Mouse (Mus musculus) hindbrain, postnatal 0 days (tissue): ENCODE measurements around the gene Epn2. TPM values are rescaled to one million over a fixed set of nuclear protein-coding genes. Genes with fewer than 3 reads are reported as not detected.

Experiments used
- ATAC-seq: fragments of 200-750 bp; cut with Nextera tagmentation; 2 replicates; pipeline ENCODE4 v1.8.0; 2017; ENCODE audit warnings: mild to moderate bottlenecking, moderate TSS enrichment, moderate library complexity
- DNase-seq: peaks from one replicate; pipeline ENCODE4 v3.0.0-alpha.2; 2015; ENCODE audit warnings: low spot score
- H3K27ac ChIP-seq: fragments of 300-500 bp; sonication (generic); 2 replicates; pipeline ENCODE4 v1.5.1; 2014; ENCODE audit warnings: mild to moderate bottlenecking
- H3K27me3 ChIP-seq: fragments of 300-500 bp; sonication (generic); 2 replicates; pipeline ENCODE4 v1.6.1; 2014; ENCODE audit warnings: low read length, mixed read lengths; ENCODE audit not compliant: insufficient read depth
- H3K36me3 ChIP-seq: fragments of 300-500 bp; sonication (generic); 2 replicates; pipeline ENCODE4 v1.6.1; 2014; ENCODE audit warnings: low read length, mixed read lengths; ENCODE audit not compliant: insufficient read depth
- H3K4me1 ChIP-seq: fragments of 300-500 bp; sonication (generic); 2 replicates; pipeline ENCODE4 v1.6.1; 2014; ENCODE audit warnings: antibody characterized with exemption, low read length, mixed read lengths; ENCODE audit not compliant: insufficient read depth
- H3K4me2 ChIP-seq: fragments of 300-500 bp; sonication (generic); 2 replicates; pipeline ENCODE4 v1.6.1; 2014; ENCODE audit warnings: low read depth, mild to moderate bottlenecking, low read length, moderate library complexity, mixed read lengths
- H3K4me3 ChIP-seq: fragments of 300-500 bp; sonication (generic); 2 replicates; pipeline ENCODE4 v1.5.1; 2014; ENCODE audit warnings: low read length
- H3K9ac ChIP-seq: fragments of 300-500 bp; sonication (generic); replicated peaks from 2 replicates; pipeline ENCODE4 v1.6.1; 2014; ENCODE audit warnings: mild to moderate bottlenecking, low read length, moderate library complexity, mixed read lengths
- H3K9me3 ChIP-seq: fragments of 300-500 bp; sonication (generic); 2 replicates; pipeline ENCODE4 v1.6.1; 2016; ENCODE audit warnings: low read length, mixed read lengths
- CTCF ChIP-seq: IDR thresholded peaks from 2 replicates; pipeline ENCODE4 v1.5.1; 2016; ENCODE audit warnings: antibody characterized with exemption, control low read depth, low read depth
- WGBS: fragments of 180-500 bp; shearing (Covaris S2); extraction: QIAGEN DNeasy Blood & Tissue Kit; methylation state at CpG from one replicate; pipeline ENCODE4 v1.1.7; 2014; 5-methylcytosine and 5-hydroxymethylcytosine counted together
- polyA plus RNA-seq: library from polyadenylated mRNA; unstranded; fragments of >200 nt; fragmentation: Nextera tagmentation; extraction: Ambion mirVana; gene quantifications from 2 replicates; pipeline ENCODE4 v1.2.1, GENCODE M21; 2015
- total RNA-seq: library from RNA; depleted of rRNA; stranded (reverse); fragments of >200 nt; gene quantifications from 2 replicates; pipeline ENCODE4 v1.2.3, GENCODE M21; 2014

Gene Epn2
- total and polyA plus RNA-seq, 2 experiments from 2014 or later: 56.1 to 84.2 TPM

GRCm38 (mm10) chr11:61564566-61564965 lies 14.9 kb downstream of the Epn2 start:
- H3K9me3 ChIP-seq: no peaks in the 10 kb centered on the region
- no peak overlapping the region for H3K27ac ChIP-seq
- H3K4me1 ChIP-seq: peaks cover 6% of the 10 kb centered on the region; the same call in 1 of the 2 replicates
- H3K9ac ChIP-seq: no peak overlapping the region
- TF ChIP-seq CTCF: no peak
- H3K4me3 ChIP-seq: no peak overlapping the region
- no peak for ATAC-seq
- no peaks in the 10 kb centered on the region for H3K27me3 ChIP-seq
- WGBS: 70% methylated on average over 2 of the region's 2 CpGs
- DNase-seq: peak; percentile 55
- no peak overlapping the region for H3K4me2 ChIP-seq
- H3K36me3 ChIP-seq: no peaks in the 10 kb centered on the region

GRCm38 (mm10) chr11:61563939-61564338 lies 15.5 kb downstream of the Epn2 start:
- no peak for DNase-seq
- no peak for TF ChIP-seq CTCF
- 87% methylated on average over 4 of the region's 4 CpGs for WGBS
- Histone ChIP-seq H3K9me3 (no peaks in the 10 kb centered on the region), H3K27me3 (no peaks in the 10 kb centered on the region), H3K4me1 (peaks cover 6% of the 10 kb centered on the region; the same call in 1 of the 2 replicates), H3K9ac (no peak overlapping the region), H3K4me3 (no peak overlapping the region), H3K36me3 (no peaks in the 10 kb centered on the region), H3K27ac (no peak overlapping the region), H3K4me2 (no peak overlapping the region)
- no peak for ATAC-seq

- DNase-seq (no peak), ATAC-seq (no peak)
- no peak overlapping the region for H3K4me2 ChIP-seq
- peaks cover 6% of the 10 kb centered on the region; the same call in 1 of the 2 replicates for H3K4me1 ChIP-seq
- no peak overlapping the region for H3K9ac ChIP-seq
- H3K27me3 ChIP-seq: no peaks in the 10 kb centered on the region
- no peaks in the 10 kb centered on the region for H3K36me3 ChIP-seq
- no peaks in the 10 kb centered on the region for H3K9me3 ChIP-seq
- WGBS: 59% methylated on average over 5 of the region's 5 CpGs
- no peak for TF ChIP-seq CTCF
- no peak overlapping the region for H3K27ac ChIP-seq
- H3K4me3 ChIP-seq: no peak overlapping the region
Observed at GRCm38 (mm10) chr11:61562421-61562820, 17.1 kb downstream of the Epn2 start.

- Histone ChIP-seq H3K9ac (no peak overlapping the region), H3K4me2 (no peak overlapping the region), H3K27me3 (no peaks in the 10 kb centered on the region), H3K4me1 (peaks cover 6% of the 10 kb centered on the region; the same call in 1 of the 2 replicates), H3K27ac (no peak overlapping the region), H3K36me3 (no peaks in the 10 kb centered on the region), H3K9me3 (no peaks in the 10 kb centered on the region), H3K4me3 (no peak overlapping the region)
- 91% methylated on average over 5 of the region's 5 CpGs for WGBS
- DNase-seq: no peak
- ATAC-seq: no peak
- no peak for TF ChIP-seq CTCF
Observed at GRCm38 (mm10) chr11:61559572-61559971, 19.9 kb downstream of the Epn2 start.

GRCm38 (mm10) chr11:61553015-61553754 lies 26.3 kb downstream of the Epn2 start:
- H3K9ac ChIP-seq: no peak overlapping the region
- H3K36me3 ChIP-seq: no peaks in the 10 kb centered on the region
- 0 out of 2 replicates have a peak overlapping the region, but pooled peaks have one; percentile 32 for H3K27ac ChIP-seq
- H3K4me2 ChIP-seq: no peak overlapping the region
- DNase-seq: no peak
- peaks cover 9% of the 10 kb centered on the region; the same call in 1 of the 2 replicates for H3K4me1 ChIP-seq
- no peak overlapping the region for H3K4me3 ChIP-seq
- H3K27me3 ChIP-seq: no peaks in the 10 kb centered on the region
- no peak for ATAC-seq
- no peak for TF ChIP-seq CTCF
- 61% methylated on average over 3 of the region's 3 CpGs for WGBS
- no peaks in the 10 kb centered on the region for H3K9me3 ChIP-seq

- Histone ChIP-seq H3K27ac (no peak overlapping the region), H3K4me3 (no peak overlapping the region), H3K27me3 (no peaks in the 10 kb centered on the region), H3K36me3 (peaks cover 8% of the 10 kb centered on the region), H3K4me2 (no peak overlapping the region), H3K9me3 (no peaks in the 10 kb centered on the region), H3K9ac (no peak overlapping the region), H3K4me1 (peaks cover 9% of the 10 kb centered on the region; the same call in 1 of the 2 replicates)
- ATAC-seq (no peak), DNase-seq (no peak)
- no peak for TF ChIP-seq CTCF
Observed at GRCm38 (mm10) chr11:61550631-61551030, 28.9 kb downstream of the Epn2 start.

- no peak for DNase-seq
- no peak overlapping the region for H3K4me3 ChIP-seq
- H3K9me3 ChIP-seq: no peaks in the 10 kb centered on the region
- no peak overlapping the region for H3K4me2 ChIP-seq
- ATAC-seq: no peak
- no peaks in the 10 kb centered on the region for H3K27me3 ChIP-seq
- H3K4me1 ChIP-seq: peaks cover under 1% of the 10 kb centered on the region; the same call in 1 of the 2 replicates
- no peak overlapping the region for H3K27ac ChIP-seq
- no peak for TF ChIP-seq CTCF
- H3K9ac ChIP-seq: no peak overlapping the region
- peaks cover 19% of the 10 kb centered on the region for H3K36me3 ChIP-seq
- 87% methylated on average over 4 of the region's 4 CpGs for WGBS
Observed at GRCm38 (mm10) chr11:61547710-61548109, 31.8 kb downstream of the Epn2 start.
